Mouse (Mus musculus) spleen, embryonic (tissue): ENCODE measurements around the gene A930018P22Rik.
"Not testable (repeated sequence)": the region's sequence is repeated elsewhere in the genome, so short reads cannot be mapped to it uniquely, and the experiment has no call there.

Experiments used
- CTCF ChIA-PET: fragments of 350-600 bp; sonication (Branson Sonifier 250); formaldehyde crosslinking; loops from one replicate; lab custom pipeline; 2022; lab: Charles Lee

The A930018P22Rik gene

DNA sequence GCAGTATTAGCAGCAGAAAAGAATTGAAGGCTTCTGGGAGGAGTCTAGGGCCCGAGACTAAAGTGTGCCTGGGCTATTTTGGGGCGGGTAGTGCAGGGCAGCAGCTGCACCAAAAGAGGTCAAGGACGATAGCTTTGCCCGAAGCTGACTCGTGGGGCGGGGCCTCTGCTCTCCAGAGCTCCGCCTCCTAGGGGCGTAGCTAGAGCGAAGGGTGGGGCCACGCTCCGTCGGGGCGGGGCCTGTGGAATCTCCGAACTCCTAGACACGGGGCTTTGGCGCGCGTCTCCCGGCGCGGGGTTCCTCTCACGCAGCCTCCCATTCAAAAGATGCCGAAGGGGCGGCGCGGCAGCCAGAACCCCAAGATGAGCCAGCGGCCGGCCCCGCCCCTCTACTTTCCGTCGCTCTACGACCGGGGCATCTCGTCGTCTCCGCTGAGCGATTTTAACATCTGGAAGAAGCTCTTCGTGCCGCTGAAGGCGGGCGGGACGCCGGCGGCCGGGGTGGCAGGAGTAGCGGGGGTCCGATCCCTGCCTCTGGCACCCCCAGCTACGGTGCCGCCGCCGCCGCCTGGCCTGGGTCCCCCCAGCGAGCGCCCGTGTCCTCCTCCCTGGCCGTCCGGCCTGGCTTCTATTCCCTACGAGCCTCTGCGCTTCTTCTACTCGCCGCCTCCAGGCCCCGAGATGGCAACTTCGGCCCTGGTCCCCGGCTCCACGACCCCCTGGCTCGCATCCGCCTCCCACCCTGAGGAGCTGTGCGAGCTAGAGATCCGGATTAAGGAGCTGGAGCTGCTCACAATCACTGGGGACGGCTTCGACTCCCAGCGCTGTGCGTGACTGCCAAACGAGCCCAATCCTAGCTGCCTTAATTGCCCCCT is at the start of gene A930018P22Rik:
A930018P22Rik (plus strand) TSS at position 265 of the 874 bp plus-strand sequence.
- CTCF ChIA-PET, result interaction anchor here (0.6 kb wide), 1 partner anchor 152 kb away, joined by 3 read pairs; no protein-coding TSS in a partner anchor

DNA sequence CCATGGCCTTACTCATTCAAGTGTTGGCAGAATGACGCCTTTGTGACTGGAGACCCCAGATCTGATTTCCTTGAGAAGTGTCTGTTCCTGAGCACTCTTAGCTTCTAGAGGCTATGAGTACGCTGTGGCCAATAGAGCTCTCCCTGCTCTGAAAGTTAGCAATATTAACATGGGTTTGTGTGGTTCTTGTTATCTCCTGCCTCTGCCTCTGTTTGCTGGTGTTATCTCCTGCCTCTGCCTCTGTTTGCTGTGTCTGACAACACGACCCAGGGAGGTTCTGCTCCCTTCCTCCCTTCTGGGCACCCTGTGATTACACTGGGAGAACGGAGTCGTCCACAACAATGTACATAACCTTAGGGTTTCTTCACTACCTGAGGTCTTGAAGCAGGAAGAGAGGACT is 44.3 kb upstream of the A930018P22Rik start:
- CTCF ChIA-PET, result not testable (repeated sequence)

DNA sequence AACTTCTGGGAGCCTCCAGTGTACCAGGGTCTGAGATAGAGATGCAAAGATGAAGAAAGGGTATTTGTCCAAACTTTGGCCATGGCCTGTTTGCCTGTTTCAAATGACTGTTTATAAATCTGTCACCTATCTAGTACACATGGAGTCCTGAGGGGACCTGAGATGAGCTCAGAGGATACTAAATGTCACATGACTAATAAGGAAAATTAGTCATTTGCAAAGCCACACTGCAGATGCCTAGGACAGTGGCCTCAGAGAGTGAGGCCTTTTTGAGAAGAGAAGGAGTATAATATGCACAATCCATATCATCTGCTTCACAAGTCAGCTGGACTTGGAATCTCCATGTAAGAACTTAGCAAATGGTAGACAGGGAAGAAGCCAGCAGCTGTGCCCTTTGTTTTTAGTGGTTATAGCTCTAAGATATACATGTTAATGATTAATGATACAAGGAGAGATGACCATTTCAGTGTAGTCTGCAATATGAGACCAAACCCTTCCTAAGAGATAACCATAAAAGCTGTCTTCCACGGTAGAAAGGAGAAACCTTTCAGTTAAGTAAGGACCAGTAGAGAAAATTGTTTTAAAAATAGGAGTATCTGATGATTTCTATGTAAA is 41.0 kb upstream of the A930018P22Rik start:
- CTCF ChIA-PET, result not testable (repeated sequence)

DNA sequence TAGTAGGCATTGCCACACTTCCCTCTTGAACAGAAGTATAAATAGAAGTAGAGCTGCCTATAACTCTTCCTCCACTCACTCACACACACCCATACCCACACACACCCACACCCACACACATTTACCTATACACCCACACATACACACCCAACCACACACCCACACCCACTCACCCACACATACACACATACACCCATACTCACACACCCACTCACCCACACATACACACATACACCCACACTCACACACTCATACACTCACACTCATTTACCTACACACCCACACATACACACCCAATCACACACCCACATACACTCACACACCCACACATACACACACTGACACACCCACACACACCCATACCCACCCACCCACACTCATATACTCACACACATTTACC is 40.1 kb upstream of the A930018P22Rik start:
- CTCF ChIA-PET, result interaction anchor here (0.7 kb wide), 1 partner anchor 665 kb away, joined by 3 read pairs; no protein-coding TSS in a partner anchor

DNA sequence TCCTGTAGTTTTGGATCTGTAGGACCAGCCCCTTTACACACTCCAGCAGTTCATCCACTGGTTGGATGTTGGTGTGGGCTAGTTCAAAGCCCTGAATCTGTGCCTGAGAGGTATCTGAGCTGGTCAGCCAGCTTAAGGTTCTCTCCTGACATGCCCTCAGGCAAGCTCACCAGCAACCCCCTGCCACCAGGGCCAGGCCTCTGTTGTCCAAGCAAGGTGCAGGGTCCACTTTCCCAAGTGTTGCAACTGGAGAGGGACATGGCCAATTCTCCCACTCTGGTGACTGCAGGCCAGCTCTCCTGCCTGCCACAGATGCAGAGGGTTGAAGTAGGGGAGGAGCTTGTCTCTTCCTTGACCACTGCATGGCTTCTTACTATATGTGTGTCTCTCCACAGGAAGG is 38.5 kb upstream of the A930018P22Rik start:
- CTCF ChIA-PET, result not testable (repeated sequence)

DNA sequence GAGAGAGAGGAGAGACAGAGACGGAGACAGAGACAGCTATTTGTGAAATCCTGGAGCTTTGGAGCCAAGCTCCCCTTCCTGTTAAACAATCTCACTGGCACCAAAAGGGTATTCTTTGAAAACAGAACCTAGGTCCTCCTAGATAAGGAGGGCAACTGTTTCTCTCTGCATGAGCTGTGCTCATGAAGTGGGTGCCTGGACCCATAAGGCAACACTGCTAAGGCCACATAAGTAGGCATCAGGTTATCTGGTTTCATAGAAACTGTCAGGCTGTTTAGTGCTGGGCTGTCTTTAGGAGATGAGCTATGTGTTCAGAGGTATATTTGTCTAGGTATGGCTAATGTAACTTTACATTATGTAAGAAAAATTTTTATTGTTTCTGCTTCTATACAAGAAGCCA is 35.0 kb upstream of the A930018P22Rik start:
- CTCF ChIA-PET, result interaction anchor here (0.7 kb wide), 1 partner anchor 1143 kb away, joined by 8 read pairs; no protein-coding TSS in a partner anchor

DNA sequence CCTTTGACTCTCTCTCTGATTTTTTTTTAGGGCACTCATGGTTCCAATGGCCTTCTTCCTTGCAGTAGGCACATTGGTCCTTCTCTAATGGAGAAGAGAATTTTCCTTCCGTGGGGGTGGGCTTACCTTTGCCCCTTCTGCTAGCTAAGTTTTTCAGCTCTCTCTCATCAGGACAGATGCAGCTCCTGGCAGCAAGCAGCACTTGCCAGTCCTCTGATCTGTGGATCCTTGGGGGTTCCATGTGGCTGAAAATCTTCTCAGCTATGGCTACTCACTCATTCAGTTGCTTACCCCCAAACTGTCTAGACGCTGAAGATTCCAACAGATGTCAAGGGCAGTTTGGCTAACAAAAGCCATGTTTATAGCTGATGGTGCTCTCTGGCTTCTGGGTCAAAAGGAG is 29.3 kb upstream of the A930018P22Rik start:
- CTCF ChIA-PET, result no interaction called here

DNA sequence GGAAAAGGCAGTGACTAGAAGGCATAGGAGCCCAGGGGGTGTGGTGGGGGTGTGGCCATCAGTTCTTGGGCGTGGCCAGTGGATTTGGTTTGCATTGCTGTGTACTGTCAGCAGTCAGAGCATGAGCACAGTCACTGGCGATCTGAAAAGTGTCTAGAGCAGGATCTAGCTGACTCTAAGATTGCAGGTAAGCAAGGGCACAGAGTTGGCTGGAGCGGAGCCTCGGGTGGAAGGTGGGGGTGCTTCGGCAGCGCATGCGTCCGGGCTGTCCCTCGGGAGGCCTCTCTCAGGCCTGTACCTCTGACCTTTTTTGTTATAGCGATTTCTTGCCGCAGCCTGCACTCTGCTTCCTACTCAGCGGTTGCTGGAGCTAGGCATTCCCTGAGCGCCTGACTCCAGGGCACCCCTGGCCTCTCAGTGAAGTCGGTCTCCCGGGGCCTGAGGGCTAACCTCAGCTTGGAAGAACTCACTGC is 26.8 kb upstream of the A930018P22Rik start, which contains the start of gene Cd59a:
Cd59a (plus strand) TSS at position 61 of the 473 bp plus-strand sequence.
- CTCF ChIA-PET, result no interaction called here

DNA sequence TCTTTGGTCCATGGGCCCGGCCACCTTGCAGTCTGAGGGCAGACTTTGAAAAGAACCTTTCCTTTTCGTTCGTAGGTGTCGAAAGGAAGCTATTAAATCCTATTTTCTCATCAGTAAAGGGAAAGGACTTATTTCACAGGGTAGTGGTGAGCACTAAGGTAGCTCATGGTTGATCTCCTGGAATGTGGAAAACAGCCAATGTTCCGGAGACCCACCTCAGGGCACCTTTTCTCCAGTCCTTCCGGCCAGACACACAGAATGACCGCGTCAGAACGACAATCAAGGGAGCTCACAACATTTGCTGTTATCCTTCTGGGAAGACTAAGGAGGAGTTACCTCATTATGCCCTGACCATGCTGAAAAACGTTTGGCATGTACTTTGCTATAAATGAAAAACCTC is 26.3 kb upstream of the A930018P22Rik start:
- CTCF ChIA-PET, result no interaction called here

DNA sequence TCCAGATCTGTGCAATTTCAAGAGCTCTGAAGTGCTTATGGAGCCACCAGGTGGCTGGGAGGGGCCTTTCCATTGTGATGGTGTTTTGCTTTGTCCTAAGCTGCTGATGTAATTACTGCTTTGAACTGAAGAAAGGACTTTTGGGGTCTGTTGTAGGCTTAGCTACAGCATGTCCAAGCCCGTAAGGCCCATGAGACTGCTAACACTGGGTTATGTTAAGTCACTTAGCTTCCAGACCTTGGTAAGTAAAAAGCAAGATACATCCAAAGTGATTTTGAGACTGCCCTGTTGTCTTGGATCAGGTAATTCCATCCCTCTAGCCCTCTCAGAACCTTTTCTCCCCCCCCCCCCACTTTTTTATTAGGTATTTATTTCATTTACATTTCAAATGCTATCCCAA is 25.8 kb upstream of the A930018P22Rik start:
- CTCF ChIA-PET, result not testable (repeated sequence)

DNA sequence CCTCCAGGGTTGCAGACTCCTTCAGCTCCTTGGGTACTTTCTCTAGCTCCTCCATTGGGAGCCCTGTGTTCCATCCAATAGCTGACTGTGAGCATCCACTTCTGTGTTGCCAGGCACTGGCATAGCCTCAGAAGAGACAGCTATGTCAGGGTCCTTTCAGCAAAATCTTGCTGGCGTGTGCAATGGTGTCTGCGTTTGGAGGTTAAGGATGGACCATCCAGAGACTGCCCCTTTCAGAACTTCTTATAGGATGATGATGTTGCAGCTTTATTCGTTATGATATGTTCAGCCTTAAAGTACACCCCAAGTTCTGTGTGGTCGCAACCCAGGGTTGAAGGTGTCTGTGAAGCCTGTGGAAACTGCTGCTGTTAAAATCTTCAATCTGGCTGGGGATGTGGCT is 25.2 kb upstream of the A930018P22Rik start:
- CTCF ChIA-PET, result not testable (repeated sequence)

DNA sequence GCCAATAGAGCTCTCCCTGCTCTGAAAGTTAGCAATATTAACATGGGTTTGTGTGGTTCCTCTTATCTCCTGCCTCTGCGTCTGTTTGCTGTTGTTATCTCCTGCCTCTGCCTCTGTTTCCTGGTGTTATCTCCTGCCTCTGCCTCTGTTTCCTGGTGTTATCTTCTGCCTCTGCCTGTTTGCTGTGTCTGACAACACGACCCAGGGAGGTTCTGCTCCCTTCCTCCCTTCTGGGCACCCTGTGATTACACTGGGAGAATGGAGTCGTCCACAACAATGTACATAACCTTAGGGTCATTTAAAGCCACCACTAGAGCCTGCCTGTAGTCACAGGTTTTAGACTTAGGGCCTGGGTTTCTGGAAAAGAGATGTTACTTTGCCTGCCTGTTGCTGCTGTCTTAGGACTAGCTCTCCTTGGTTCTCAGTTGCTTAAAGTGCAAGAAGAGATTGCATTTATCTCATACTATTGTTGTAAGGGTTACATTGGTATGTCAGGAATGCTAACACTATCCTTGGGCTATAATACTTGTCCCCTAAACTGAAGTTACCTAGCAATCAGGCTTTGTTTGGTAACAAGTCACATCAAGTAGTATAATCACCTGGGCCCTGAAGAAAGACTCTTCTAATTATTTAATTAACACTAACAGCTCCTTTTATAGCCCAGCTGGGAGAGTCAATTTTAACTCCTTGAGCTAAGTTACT is 23.9 kb upstream of the A930018P22Rik start:
- CTCF ChIA-PET, result no interaction called here

DNA sequence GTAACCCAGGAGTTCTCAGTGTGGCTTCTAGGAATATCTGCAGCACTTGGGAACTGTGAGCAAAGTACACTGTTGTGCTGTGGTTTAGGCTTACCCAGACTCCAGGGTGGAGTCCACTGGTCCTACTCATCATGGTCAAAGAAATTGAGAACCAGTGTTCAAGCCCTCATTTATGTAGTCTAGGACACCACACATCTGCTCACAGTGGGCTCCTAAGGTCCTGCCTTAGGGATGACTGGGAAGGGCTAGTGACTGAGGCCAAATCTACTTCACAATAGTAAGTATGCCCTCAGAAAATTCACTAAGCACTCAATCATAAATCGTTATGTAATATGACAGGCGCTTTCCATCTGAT is 23.4 kb upstream of the A930018P22Rik start:
- CTCF ChIA-PET, result no interaction called here

DNA sequence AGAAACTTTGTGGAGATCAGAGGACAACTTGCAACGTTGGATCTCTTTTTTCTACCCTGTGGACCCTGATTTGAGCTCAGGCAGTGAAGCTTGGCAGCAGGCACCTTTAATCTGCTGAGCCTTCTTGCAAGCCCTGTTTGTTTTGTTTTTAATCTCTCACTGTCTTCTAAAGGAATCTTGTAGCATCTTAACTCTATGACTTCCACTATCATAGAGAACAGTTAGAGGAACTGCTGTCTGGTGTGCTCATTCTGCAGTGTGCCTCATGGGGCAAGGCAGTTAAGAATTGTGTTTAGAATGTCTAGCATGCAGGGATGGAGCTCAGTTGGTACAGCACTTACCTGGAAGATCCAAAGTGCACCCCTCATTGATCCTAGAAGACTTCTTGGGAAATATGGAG is 22.6 kb upstream of the A930018P22Rik start:
- CTCF ChIA-PET, result interaction anchor here (0.7 kb wide), 1 partner anchor 76 kb away, joined by 3 read pairs; no protein-coding TSS in a partner anchor

DNA sequence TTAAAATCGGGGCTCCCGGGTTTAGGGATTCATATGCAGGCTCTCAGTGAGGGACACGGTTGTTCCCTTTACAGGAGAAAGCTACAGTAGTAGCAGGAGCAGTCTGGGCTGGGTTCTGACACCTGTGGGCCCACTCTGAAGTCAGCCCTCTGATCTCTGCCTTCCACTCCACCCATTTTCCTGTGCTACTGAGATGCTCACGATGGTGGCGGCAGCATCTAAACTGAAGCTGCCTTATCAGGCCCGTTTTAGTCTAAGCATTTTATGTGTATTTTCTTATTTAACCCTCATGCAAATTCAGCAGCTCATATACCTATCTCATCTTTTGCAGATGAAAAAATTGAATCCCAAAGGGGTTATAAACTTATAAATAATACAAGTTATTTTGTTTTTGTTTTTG is 17.8 kb upstream of the A930018P22Rik start:
- CTCF ChIA-PET, result no interaction called here

DNA sequence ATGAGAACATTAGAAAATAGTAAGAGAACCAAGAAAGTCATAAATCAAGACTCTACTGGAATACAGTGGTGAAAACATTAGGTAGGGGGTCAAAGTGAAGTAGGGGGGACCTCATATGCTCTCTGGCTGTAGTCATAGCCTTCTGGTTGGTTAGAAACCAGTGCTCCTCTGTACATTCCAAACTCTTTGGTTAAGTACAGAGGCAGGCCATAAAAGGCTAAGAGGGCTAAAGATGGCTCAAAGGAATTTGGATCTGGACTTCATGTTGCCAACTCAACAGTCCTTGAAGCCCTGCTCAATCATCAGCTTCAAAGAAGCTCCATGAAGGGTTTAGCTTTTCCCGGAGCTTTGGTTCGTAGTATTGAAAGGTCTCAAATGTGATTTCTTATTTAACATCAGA is 13.5 kb upstream of the A930018P22Rik start:
- CTCF ChIA-PET, result not testable (repeated sequence)

DNA sequence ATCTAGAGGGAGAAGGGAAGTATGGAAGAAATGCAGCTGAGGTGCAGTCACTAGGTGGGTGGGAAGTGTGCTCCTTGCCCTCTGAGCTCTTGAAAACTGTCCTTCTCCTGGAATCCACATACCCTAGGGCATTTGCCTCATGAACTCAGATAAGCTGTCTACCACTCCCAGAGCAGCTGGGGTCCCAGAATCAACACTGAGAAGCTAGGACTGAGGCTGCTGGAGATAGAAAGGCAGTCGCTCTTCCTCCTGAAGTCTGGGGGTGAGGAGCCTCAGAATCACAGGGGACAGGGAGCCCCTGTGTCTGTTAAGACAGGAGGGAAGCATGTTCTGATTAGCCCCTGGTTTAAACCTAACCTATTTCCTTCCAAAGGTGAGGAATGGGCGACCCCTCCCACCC is 13.0 kb upstream of the A930018P22Rik start:
- CTCF ChIA-PET, result no interaction called here

DNA sequence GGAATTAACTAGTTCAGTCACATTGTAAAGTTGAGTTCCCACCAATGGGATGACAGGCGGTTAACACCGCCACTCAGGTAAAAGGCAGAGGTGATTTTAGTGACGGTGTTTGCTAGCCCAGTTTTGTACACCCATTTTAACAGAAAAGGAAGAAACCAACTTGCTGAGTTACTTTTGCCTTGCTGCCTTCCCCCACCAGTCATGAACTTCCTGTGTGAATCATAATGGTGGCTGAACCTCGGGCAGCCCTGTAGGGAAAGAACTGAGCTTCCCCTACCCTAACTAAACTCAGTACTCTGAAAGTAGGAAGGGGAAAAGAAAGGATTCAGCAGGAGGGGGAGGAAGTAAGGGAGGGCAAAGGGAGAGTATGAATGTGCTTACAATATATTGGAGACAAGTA is 12.5 kb upstream of the A930018P22Rik start:
- CTCF ChIA-PET, result no interaction called here

DNA sequence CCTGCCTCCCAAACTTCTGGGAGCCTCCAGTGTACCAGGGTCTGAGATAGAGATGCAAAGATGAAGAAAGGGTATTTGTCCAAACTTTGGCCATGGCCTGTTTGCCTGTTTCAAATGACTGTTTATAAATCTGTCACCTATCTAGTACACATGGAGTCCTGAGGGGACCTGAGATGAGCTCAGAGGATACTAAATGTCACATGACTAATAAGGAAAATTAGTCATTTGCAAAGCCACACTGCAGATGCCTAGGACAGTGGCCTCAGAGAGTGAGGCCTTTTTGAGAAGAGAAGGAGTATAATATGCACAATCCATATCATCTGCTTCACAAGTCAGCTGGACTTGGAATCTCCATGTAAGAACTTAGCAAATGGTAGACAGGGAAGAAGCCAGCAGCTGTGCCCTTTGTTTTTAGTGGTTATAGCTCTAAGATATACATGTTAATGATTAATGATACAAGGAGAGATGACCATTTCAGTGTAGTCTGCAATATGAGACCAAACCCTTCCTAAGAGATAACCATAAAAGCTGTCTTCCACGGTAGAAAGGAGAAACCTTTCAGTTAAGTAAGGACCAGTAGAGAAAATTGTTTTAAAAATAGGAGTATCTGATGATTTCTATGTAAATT is 11.3 kb upstream of the A930018P22Rik start:
- CTCF ChIA-PET, result not testable (repeated sequence)

DNA sequence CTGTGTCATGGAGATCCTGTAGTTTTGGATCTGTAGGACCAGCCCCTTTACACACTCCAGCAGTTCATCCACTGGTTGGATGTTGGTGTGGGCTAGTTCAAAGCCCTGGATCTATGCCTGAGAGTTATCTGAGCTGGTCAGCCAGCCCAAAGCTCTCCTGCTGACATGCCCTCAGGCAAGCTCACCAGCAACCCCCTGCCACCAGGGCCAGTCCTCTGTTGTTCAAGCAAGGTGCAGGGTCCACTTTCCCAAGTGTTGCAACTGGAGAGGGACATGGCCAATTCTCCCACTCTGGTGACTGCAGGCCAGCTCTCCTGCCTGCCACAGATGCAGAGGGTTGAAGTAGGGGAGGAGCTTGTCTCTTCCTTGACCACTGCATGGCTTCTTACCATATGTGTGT is 9.0 kb upstream of the A930018P22Rik start:
- CTCF ChIA-PET, result not testable (repeated sequence)

DNA sequence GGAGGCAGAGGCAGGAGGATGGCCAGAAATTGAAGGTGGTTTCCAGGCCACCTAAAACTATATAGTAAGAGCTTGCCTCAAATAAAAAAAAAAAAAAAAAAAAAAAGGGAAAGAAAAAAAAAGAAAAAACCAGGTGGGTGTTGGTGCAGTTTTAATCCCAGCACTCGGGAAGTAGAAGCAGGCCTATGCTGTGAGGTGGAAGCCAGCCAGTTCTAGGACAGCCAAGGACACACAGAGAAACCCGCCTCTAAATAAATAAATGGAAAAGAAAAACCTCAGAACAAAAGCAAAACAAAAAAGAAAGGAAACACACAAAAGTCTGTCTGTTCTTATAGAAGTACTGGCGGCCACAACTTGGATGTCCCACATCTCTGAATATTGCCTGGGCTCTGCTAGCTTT is 7.7 kb upstream of the A930018P22Rik start:
- CTCF ChIA-PET, result no interaction called here

DNA sequence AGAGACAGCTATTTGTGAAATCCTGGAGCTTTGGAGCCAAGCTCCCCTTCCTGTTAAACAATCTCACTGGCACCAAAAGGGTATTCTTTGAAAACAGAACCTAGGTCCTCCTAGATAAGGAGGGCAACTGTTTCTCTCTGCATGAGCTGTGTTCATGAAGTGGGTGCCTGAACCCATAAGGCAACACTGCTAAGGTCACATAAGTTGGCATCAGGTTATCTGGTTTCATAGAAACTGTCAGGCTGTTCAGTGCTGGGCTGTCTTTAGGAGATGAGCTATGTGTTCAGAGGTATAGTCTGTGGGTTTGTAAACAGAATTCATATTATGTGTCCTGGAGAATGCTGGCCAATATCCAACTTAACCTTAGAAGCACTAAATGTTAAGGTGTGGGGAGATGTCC is 5.4 kb upstream of the A930018P22Rik start:
- CTCF ChIA-PET, result not testable (repeated sequence)
